Mouse (Mus musculus): ENCODE data around the gene Ypel3. TPM values are rescaled to one million over a fixed set of nuclear protein-coding genes. Genes with fewer than 3 reads are reported as not detected.
"Not testable (repeated sequence)": the region's sequence is repeated elsewhere in the genome, so short reads cannot be mapped to it uniquely, and the experiment has no call there.

The Ypel3 gene
- total RNA-seq, 2 experiments from 2014 or later = 63.7 to 74.0 TPM

DNA sequence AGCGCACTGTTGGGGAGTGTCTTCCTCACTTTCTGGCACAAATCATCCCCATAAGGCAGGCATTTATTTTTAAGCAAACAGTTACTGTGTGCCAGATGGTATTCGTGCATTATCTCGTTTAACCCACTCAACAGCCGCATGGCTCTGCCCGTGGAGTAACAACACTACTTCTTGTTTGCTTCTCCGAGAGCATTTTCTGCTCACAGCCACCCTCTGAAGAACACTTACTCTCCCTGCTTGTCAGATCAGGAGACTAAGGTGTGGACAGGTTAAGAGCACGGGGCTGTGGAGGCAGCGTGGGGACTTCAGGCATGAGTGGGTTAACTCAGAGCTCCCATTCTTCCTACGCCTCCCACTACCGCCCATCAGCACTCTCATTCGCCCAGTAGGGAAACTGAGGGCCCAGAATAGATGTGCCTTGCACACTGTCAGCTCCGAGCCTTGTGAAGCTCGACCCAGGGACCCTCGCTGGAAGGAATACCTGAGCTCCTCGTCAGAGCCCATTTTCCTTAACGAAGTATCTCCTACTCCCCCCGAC is 14.2 kb upstream of the Ypel3 start:
- DNase-seq (ENCODE audit: low spot score) = no peak
- intact Hi-C loops (cut with DNase I) = loop anchor here (2.0 kb wide), 1 partner anchor 14 kb away; the partner anchor contains the start of gene Ypel3

- no peak for DNase-seq (ENCODE audit: low spot score)
- intact Hi-C loops (cut with DNase I) = no loop called here
These were observed 11.2 kb upstream of the Ypel3 start for GRCm38 (mm10) chr7:126765540-126765939.

GRCm38 (mm10) chr7:126766201-126766600 is 10.6 kb upstream of the Ypel3 start, which contains the start of gene Gdpd3:
Gdpd3 (plus strand) TSS chr7:126766334.
- no peak for DNase-seq (ENCODE audit: low spot score)
- intact Hi-C loops (cut with DNase I) = no loop called here

- intact Hi-C loops (cut with DNase I) = no loop called here
- DNase-seq (ENCODE audit: low spot score) = no peak
These were observed 9.8 kb upstream of the Ypel3 start for GRCm38 (mm10) chr7:126767001-126767400.

GRCm38 (mm10) chr7:126770784-126771183 is 6.0 kb upstream of the Ypel3 start:
- no peak for DNase-seq (ENCODE audit: low spot score)
- intact Hi-C loops (cut with DNase I) = no loop called here

DNA sequence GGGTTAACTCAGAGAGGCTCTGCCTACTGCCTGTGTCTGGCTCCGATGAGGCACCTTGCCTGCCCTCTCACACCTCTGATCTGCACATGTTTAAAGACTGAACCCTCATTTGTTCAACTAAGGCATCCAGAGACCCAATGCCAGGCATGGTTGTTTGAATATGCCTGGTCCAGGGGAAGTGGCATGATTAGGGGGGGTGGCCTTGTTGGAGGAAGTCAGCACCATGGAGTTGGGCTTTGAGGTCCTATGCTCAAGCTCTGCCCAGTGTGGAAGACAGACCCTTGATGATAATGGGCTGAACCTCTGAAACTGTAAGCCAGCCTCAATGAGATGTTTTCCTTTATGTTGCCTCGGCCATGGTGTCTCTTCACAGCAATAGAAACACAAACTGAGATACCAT is 3.4 kb upstream of the Ypel3 start:
- intact Hi-C loops (cut with DNase I) = no loop called here
- no peak for DNase-seq (ENCODE audit: low spot score)

DNA sequence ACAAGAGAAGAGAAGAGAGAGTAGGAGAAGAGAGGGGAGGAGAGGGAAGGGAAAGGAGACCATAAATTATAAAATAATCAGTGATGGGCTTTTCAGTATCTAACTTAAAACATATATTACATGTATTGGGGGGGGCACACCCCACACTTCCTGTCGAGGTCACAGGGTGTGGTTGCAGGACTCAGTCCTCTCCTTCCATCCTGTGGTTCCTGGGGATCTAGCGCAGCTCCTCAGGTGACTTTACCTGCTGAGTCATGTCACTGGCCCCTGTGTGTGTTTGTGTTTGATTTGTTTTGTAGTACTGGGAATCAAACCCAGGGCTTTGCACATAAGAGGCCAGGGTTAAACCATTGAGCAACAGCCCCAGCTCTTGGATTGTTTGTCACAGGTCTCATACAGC is 2.3 kb upstream of the Ypel3 start:
- intact Hi-C loops (cut with DNase I) = no loop called here
- no peak for DNase-seq (ENCODE audit: low spot score)

- no peak for DNase-seq (ENCODE audit: low spot score)
- intact Hi-C loops (cut with DNase I) = no loop called here
These were observed 1.4 kb upstream of the Ypel3 start for GRCm38 (mm10) chr7:126775185-126775977.

DNA sequence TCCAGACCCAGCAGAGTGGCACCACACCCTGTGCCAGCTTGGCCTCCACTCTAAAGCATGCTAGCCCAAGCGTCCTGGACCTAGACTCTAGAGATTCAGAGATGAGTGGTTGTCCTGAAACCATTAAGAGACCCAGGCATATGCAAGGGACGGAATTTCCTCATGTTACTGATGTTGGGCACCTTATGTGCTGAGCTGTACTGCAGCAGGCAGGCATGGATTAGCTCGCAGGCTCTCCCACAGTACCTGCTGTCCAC is 849 bp upstream of the Ypel3 start:
- intact Hi-C loops (cut with DNase I) = loop anchor here (2.0 kb wide), 1 partner anchor 13 kb away; no protein-coding TSS in a partner anchor
- no peak for DNase-seq (ENCODE audit: low spot score)

DNA sequence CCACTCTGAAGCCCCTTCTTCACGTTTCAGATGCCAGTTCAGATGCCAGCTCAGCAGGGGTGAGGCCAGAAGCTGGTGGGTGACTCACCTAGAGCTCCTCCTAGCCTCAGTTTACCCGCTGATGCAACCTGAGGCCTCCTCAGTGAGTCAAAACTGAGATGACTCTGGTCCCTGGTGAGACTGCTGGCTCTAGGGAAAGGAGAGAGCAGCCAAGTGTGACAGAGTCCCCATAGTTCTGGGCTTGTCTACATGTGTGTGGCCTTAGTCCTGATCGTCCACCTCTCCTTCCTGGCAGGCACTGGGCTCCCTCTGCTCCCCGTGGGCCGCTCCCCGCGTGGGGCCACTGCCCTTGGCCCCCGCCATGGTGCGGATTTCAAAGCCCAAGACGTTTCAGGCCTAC is 721 bp downstream of the Ypel3 start:
- DNase-seq (ENCODE audit: low spot score) = no peak
- intact Hi-C loops (cut with DNase I) = loop anchor here (2.0 kb wide), 1 partner anchor 15 kb away; no protein-coding TSS in a partner anchor

DNA sequence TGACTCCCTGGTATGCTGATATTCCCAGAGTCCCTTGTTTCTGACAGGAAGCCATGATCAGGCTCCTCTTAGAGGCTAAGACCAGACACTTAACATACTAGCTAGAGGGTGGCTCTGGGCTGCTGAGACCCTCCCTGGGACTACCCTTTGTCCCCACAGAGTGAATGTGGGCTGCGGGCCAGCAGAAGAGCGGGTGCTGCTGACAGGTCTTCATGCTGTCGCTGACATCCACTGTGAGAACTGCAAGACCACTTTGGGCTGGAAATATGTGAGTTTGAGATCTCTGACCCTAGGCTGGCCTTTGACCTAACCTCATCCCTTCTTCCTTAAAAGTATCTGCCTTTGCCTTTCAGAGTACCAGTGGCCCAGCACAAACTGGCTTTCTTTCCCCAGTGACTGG is 1.4 kb downstream of the Ypel3 start:
- intact Hi-C loops (cut with DNase I) = no loop called here
- no peak for DNase-seq (ENCODE audit: low spot score)

- intact Hi-C loops (cut with DNase I); DNase-seq (ENCODE audit: low spot score): not testable (repeated sequence)
These were observed 2.3 kb downstream of the Ypel3 start for GRCm38 (mm10) chr7:126779101-126779500.

- intact Hi-C loops (cut with DNase I) = no loop called here
- peak; percentile 69 for DNase-seq (ENCODE audit: low spot score)
These were observed 3.5 kb downstream of the Ypel3 start for GRCm38 (mm10) chr7:126779983-126780970.

DNA sequence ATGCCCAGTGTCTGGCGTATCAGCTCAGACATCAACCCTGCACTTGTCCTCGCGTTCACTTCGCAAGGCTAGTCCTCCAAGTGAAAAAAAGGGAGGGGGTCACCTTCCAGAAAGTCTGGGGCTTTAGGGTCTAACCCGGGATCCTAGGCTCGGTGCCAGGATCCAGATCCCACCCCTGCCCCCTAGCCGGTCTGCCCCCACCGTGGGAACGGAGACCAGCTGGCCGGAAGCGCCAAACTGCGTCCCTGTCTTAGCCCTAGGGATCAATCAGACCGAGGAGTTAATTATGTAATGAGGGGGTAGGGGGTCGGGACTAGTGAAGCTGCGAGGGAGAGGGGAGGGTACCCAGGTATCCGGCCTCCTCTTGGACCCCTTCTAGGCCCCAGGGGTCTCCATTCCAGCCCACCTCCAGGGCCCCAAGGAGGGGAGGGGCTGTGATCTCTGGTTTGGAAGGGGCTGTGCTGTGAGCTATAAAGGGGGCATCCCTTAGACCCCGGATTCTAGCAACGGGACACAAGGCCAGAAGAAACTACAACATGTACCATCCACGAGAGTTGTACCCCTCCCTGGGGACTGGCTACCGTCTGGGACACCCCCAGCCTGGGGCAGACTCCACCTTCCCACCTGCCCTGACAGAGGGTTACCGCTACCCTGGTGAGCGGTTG is 4.3 kb downstream of the Ypel3 start, which contains the start of gene Tbx6:
TSS of gene Tbx6 (plus strand) at position 513 of the 665 bp plus-strand sequence.
- intact Hi-C loops (cut with DNase I) = no loop called here
- no peak for DNase-seq (ENCODE audit: low spot score)

DNA sequence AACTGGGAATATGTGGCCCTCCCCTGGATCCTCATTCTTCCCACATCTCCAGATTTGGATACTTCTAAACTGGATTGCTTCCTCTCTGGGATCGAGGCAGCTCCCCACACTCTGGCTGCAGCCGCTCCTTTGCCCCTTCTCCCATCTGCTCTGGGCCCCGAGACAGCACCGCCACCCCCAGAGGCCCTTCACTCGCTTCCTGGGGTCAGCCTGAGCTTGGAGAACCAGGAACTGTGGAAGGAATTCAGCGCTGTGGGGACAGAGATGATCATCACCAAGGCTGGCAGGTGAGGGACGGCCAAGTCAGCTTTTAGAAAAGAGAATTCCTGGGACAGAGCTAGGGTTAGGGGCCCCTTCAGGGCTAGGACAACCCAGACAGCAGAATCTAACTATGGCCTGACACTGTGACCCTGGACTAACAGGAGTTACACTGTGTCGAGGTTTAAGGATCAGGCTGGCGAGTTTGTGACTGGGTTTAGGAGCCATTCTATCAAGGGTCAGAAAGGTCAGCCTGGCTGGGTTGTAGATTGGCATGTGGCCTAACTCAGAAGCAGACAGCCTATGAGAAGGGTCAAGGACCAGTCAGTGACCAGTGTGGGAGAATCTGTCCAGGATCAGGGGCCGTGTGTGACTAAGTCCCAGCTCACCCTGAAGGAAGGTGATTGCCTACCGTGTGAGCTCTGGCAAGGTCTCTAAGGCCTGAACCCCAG is 5.1 kb downstream of the Ypel3 start:
- intact Hi-C loops (cut with DNase I) = no loop called here
- no peak for DNase-seq (ENCODE audit: low spot score)

DNA sequence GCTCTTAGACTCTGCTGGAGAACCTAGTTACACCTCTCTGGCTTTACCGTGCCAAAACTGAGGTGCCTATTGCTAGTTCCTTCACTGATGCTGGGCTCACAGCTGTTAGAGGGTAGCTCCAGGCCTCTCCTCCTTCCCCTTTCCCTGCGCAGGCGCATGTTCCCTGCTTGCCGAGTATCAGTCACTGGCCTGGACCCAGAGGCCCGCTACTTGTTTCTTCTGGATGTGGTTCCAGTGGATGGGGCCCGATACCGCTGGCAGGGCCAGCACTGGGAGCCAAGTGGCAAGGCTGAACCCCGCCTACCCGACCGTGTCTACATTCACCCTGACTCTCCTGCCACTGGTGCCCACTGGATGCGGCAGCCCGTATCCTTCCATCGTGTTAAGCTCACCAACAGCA is 5.9 kb downstream of the Ypel3 start:
- intact Hi-C loops (cut with DNase I) = no loop called here
- no peak for DNase-seq (ENCODE audit: low spot score)

- DNase-seq (ENCODE audit: low spot score) = no peak
- intact Hi-C loops (cut with DNase I) = no loop called here
These were observed 7.7 kb downstream of the Ypel3 start for GRCm38 (mm10) chr7:126784469-126784868.

GRCm38 (mm10) chr7:126785056-126785455 is 8.3 kb downstream of the Ypel3 start:
- intact Hi-C loops (cut with DNase I) = no loop called here
- DNase-seq (ENCODE audit: low spot score) = no peak

GRCm38 (mm10) chr7:126786142-126786541 is 9.4 kb downstream of the Ypel3 start:
- DNase-seq (ENCODE audit: low spot score) = no peak
- intact Hi-C loops (cut with DNase I) = no loop called here

Measured in heart, postnatal 25 days (tissue).